ENCODE assay signal across 17 mouse cellular contexts in genomic region chr10:31551362-31551761, GRCm38 (mm10). TPM values are rescaled to one million over a fixed set of nuclear protein-coding genes. Genes with fewer than 3 reads are reported as not detected.
DNase-seq lines count a peak whose midpoint lies in the region; ATAC-seq and TF ChIP-seq lines count a peak whose summit lies in the region.
"Had no signal": no experiment of that assay in that cellular context is flagged by ENCODE, and none has a peak within 500 bp of the region (broad histone marks: within the 10 kb centered on the region; RNA-seq: fewer than 3 reads in every experiment).

No protein-coding gene starts in this region.

- no peak for DNase-seq in hindbrain, embryonic 10.5 days (ENCODE audit: low spot score)
- peak; percentile 25 for DNase-seq in adipocyte (ENCODE audit: low spot score)
- DNase-seq in forebrain, postnatal 0 days = peak; percentile 28
- DNase-seq in cerebellum, postnatal 36 days = no peak
- DNase-seq in thymus, adult 2 months = no peak
- no peak for DNase-seq in gastrocnemius, postnatal 25 days
- DNase-seq: adrenal gland, adult 8-10 months; cerebellum, adult 2 months; kidney, adult 2 months; lung, postnatal 14 days; right cerebral cortex, postnatal 14 days had no signal

- H3K27ac ChIP-seq in hindbrain, embryonic 13.5 days = peak overlapping the region; percentile 19; the same call in 1 of the 2 replicates
- H3K27ac ChIP-seq in hindbrain, embryonic 10.5 days = no peak overlapping the region
- H3K27ac ChIP-seq in forebrain, postnatal 0 days (ENCODE audit: low read depth, low read length) = no peak overlapping the region
- peak overlapping the region; percentile 11; the same call in 1 of the 2 replicates for H3K27ac ChIP-seq in neural tube, embryonic 14.5 days (ENCODE audit: low read depth, low read length)
- no peak overlapping the region for H3K27ac ChIP-seq in thymus, adult 2 months (ENCODE audit: control insufficient read depth, insufficient read depth, low read length)
- H3K27ac ChIP-seq: heart, embryonic 13.5 days; limb, embryonic 10.5 days; liver, embryonic 15.5 days; midbrain, embryonic 12.5 days had no signal

- ATAC-seq in hindbrain, embryonic 13.5 days (ENCODE audit: low FRiP score) = peak; percentile 71; the same call in 1 of the 2 replicates
- peak; percentile 40; the same call in 1 of the 2 replicates for ATAC-seq in forebrain, postnatal 0 days
- peak; percentile 68 for ATAC-seq in neural tube, embryonic 14.5 days (ENCODE audit: low read depth)

- H3K4me1 ChIP-seq in hindbrain, embryonic 13.5 days (replicated peaks) = peaks cover 7% of the 10 kb centered on the region
- H3K4me1 ChIP-seq in hindbrain, embryonic 10.5 days (replicated peaks) = no peaks in the 10 kb centered on the region
- H3K4me1 ChIP-seq in forebrain, postnatal 0 days (ENCODE audit: insufficient read depth) = no peaks in the 10 kb centered on the region
- H3K4me1 ChIP-seq in neural tube, embryonic 14.5 days (ENCODE audit: control insufficient read depth, insufficient read depth, low read length) = 0 out of 2 replicates have a peak, but pooled peaks cover 2% of the 10 kb centered on the region
- H3K4me1 ChIP-seq in thymus, adult 2 months (replicated peaks; ENCODE audit: control insufficient read depth, insufficient read depth, low read length) = no peaks in the 10 kb centered on the region
- H3K4me1 ChIP-seq: heart, embryonic 13.5 days; limb, embryonic 10.5 days; liver, embryonic 15.5 days; midbrain, embryonic 12.5 days had no signal

- H3K9me3 ChIP-seq in hindbrain, embryonic 13.5 days = no peaks in the 10 kb centered on the region
- H3K9me3 ChIP-seq in hindbrain, embryonic 10.5 days = no peaks in the 10 kb centered on the region
- no peaks in the 10 kb centered on the region for H3K9me3 ChIP-seq in forebrain, postnatal 0 days (ENCODE audit: low read length)
- H3K9me3 ChIP-seq in neural tube, embryonic 14.5 days (ENCODE audit: control insufficient read depth, low read length) = no peaks in the 10 kb centered on the region
- H3K9me3 ChIP-seq: heart, embryonic 13.5 days; limb, embryonic 10.5 days; liver, embryonic 15.5 days; midbrain, embryonic 12.5 days had no signal

- no peak for TF ChIP-seq CTCF in forebrain, postnatal 0 days (IDR thresholded peaks at IDR 0.05; ENCODE audit: low read depth)
- no peak for TF ChIP-seq CTCF in thymus, adult 2 months (IDR thresholded peaks at IDR 0.05; ENCODE audit: borderline replicate concordance, control insufficient read depth, extremely low read depth, insufficient read depth, low read length, poor library complexity)

- no peaks in the 10 kb centered on the region for H3K36me3 ChIP-seq in hindbrain, embryonic 13.5 days
- H3K36me3 ChIP-seq in hindbrain, embryonic 10.5 days = no peaks in the 10 kb centered on the region
- H3K36me3 ChIP-seq in forebrain, postnatal 0 days (ENCODE audit: insufficient read depth) = no peaks in the 10 kb centered on the region
- no peaks in the 10 kb centered on the region for H3K36me3 ChIP-seq in neural tube, embryonic 14.5 days (ENCODE audit: control insufficient read depth, insufficient read depth, low read length)
- no peaks in the 10 kb centered on the region for H3K36me3 ChIP-seq in thymus, adult 2 months (ENCODE audit: control insufficient read depth, insufficient read depth, low read length)
- H3K36me3 ChIP-seq: heart, embryonic 13.5 days; limb, embryonic 10.5 days; liver, embryonic 15.5 days; midbrain, embryonic 12.5 days had no signal

- H3K4me2 ChIP-seq in hindbrain, embryonic 13.5 days = no peak overlapping the region
- no peak overlapping the region for H3K4me2 ChIP-seq in forebrain, postnatal 0 days (ENCODE audit: low read depth)
- no peak overlapping the region for H3K4me2 ChIP-seq in neural tube, embryonic 14.5 days (ENCODE audit: low read depth, low read length)
- H3K4me2 ChIP-seq: heart, embryonic 13.5 days; liver, embryonic 15.5 days; midbrain, embryonic 12.5 days had no signal

- no peaks in the 10 kb centered on the region for H3K27me3 ChIP-seq in hindbrain, embryonic 13.5 days
- H3K27me3 ChIP-seq in hindbrain, embryonic 10.5 days (ENCODE audit: insufficient read depth, poor library complexity, severe bottlenecking) = no peaks in the 10 kb centered on the region
- H3K27me3 ChIP-seq in forebrain, postnatal 0 days (ENCODE audit: insufficient read depth, low read length) = no peaks in the 10 kb centered on the region
- no peaks in the 10 kb centered on the region for H3K27me3 ChIP-seq in neural tube, embryonic 14.5 days (ENCODE audit: control insufficient read depth, insufficient read depth, low read length)
- H3K27me3 ChIP-seq in thymus, adult 2 months (ENCODE audit: control insufficient read depth, insufficient read depth, low read length) = no peaks in the 10 kb centered on the region
- H3K27me3 ChIP-seq: heart, embryonic 13.5 days; liver, embryonic 15.5 days; midbrain, embryonic 12.5 days had no signal

- no peak overlapping the region for H3K9ac ChIP-seq in hindbrain, embryonic 13.5 days
- H3K9ac ChIP-seq in forebrain, postnatal 0 days = no peak overlapping the region
- H3K9ac ChIP-seq in neural tube, embryonic 14.5 days (replicated peaks; ENCODE audit: low read depth, low read length) = no peak overlapping the region
- H3K9ac ChIP-seq: heart, embryonic 13.5 days; liver, embryonic 15.5 days; midbrain, embryonic 12.5 days had no signal

- TF ChIP-seq POLR2A in thymus, adult 2 months (IDR thresholded peaks at IDR 0.05; ENCODE audit: control insufficient read depth, extremely low read depth, insufficient read depth, low read length, poor library complexity) = no peak

- 62% methylated on average over 1 of the region's 1 CpGs for WGBS in hindbrain, embryonic 13.5 days
- WGBS in hindbrain, embryonic 10.5 days = 93% methylated on average over 1 of the region's 1 CpGs
- 22% methylated on average over 1 of the region's 1 CpGs for WGBS in forebrain, postnatal 0 days
- WGBS in neural tube, embryonic 14.5 days = 26% methylated on average over 1 of the region's 1 CpGs
- 86% methylated on average over 1 of the region's 1 CpGs for WGBS in thymus, adult 2 months

- no peak overlapping the region for H3K4me3 ChIP-seq in hindbrain, embryonic 13.5 days
- H3K4me3 ChIP-seq in hindbrain, embryonic 10.5 days = no peak overlapping the region
- H3K4me3 ChIP-seq in forebrain, postnatal 0 days (ENCODE audit: low read depth, low read length) = no peak overlapping the region
- no peak overlapping the region for H3K4me3 ChIP-seq in neural tube, embryonic 14.5 days (ENCODE audit: low read depth, low read length)
- H3K4me3 ChIP-seq in thymus, adult 2 months (ENCODE audit: control insufficient read depth, insufficient read depth, low read length) = no peak overlapping the region
- H3K4me3 ChIP-seq: heart, embryonic 13.5 days; limb, embryonic 10.5 days; liver, embryonic 15.5 days; midbrain, embryonic 12.5 days had no signal

RNA-seq across cellular contexts. Expression of gene Rnf217, which starts 57.6 kb away (rescaled TPM):
- 1.5 TPM in 2 replicates for polyA plus RNA-seq in hindbrain, embryonic 13.5 days (2015; fragmentation: Nextera tagmentation; extraction: Ambion mirVana)
- 0.95 and 1.0 TPM in 2 replicates for polyA plus RNA-seq in hindbrain, embryonic 10.5 days (2016; fragmentation: Nextera tagmentation; extraction: Ambion mirVana)
- total RNA-seq in forebrain, postnatal 0 days (2014; rRNA removed) = 10.2 and 14.0 TPM in 2 replicates
- 1.5 and 1.8 TPM in 2 replicates for polyA plus RNA-seq in forebrain, postnatal 0 days (2015; fragmentation: Nextera tagmentation; extraction: Ambion mirVana)
- polyA plus RNA-seq in neural tube, embryonic 14.5 days (2014; fragmentation: Nextera tagmentation; extraction: Ambion mirVana) = 3.4 and 4.2 TPM in 2 replicates
- 0.42 and 0.45 TPM in 2 replicates for polyA plus RNA-seq in thymus, adult 2 months (2012; rRNA removed)
- 1 to 10 TPM; 6.7 to 6.9 TPM for total RNA-seq in gastrocnemius, postnatal 25 days (2021)

Comparison
In these comparisons a context has a peak if more than half of its experiments do, and no peak if none do; other contexts are left out.
1. H3K27ac ChIP-seq: peak in hindbrain, embryonic 13.5 days (single experiment) and neural tube, embryonic 14.5 days (single experiment); none in hindbrain, embryonic 10.5 days (single experiment), forebrain, postnatal 0 days (single experiment) and thymus, adult 2 months (single experiment).
2. DNase-seq: peak in adipocyte (single experiment) and forebrain, postnatal 0 days (single experiment); none in hindbrain, embryonic 10.5 days (single experiment), cerebellum, postnatal 36 days (0 of 2), thymus, adult 2 months (single experiment) and gastrocnemius, postnatal 25 days (single experiment).
3. Peak in every context shown above with its lines, with median percentiles within 50 percentile points of each other: ATAC-seq.